Mouse (Mus musculus) liver, embryonic 11.5 days (tissue): Measurements from ENCODE around the gene Ms4a4c. TPM values are rescaled to one million over a fixed set of nuclear protein-coding genes. Genes with fewer than 3 reads are reported as not detected.

Experiments
- ATAC-seq: fragments of 200-750 bp; cut with Nextera tagmentation; replicated peaks from 2 replicates; pipeline ENCODE4 v1.8.0; 2017; ENCODE audit warnings: moderate number of reproducible peaks, mild to moderate bottlenecking, moderate TSS enrichment, moderate library complexity; ENCODE audit not compliant: low FRiP score
- DNase-seq: peaks from one replicate; pipeline ENCODE4 v3.0.0-alpha.2; 2017; ENCODE audit warnings: low spot score
- H3K27ac ChIP-seq: fragments of 300-500 bp; sonication (generic); 2 replicates; pipeline ENCODE4 v1.5.1; 2014; ENCODE audit warnings: mild to moderate bottlenecking, low read depth, low read length, control low read depth
- H3K27me3 ChIP-seq: fragments of 300-500 bp; sonication (generic); replicated peaks from 2 replicates; pipeline ENCODE4 v1.6.1; 2014; ENCODE audit warnings: low read length, mixed read lengths; ENCODE audit not compliant: control insufficient read depth, insufficient read depth
- H3K36me3 ChIP-seq: fragments of 300-500 bp; sonication (generic); 2 replicates; pipeline ENCODE4 v1.6.1; 2014; ENCODE audit warnings: mild to moderate bottlenecking, low read length, moderate library complexity, mixed read lengths; ENCODE audit not compliant: control insufficient read depth, insufficient read depth
- H3K4me1 ChIP-seq: fragments of 300-500 bp; sonication (generic); replicated peaks from 2 replicates; pipeline ENCODE4 v1.6.1; 2014; ENCODE audit warnings: low read length, mixed read lengths; ENCODE audit not compliant: control insufficient read depth, insufficient read depth
- H3K4me2 ChIP-seq: fragments of 300-500 bp; sonication (generic); 2 replicates; pipeline ENCODE4 v1.6.1; 2014; ENCODE audit warnings: mild to moderate bottlenecking, control low read depth, moderate library complexity
- H3K4me3 ChIP-seq: fragments of 300-500 bp; sonication (generic); 2 replicates; pipeline ENCODE4 v1.5.1; 2014; ENCODE audit warnings: low read depth, low read length, control low read depth
- H3K9ac ChIP-seq: fragments of 300-500 bp; sonication (generic); 2 replicates; pipeline ENCODE4 v1.6.1; 2014; ENCODE audit warnings: low read depth, low read length, control low read depth
- H3K9me3 ChIP-seq: fragments of 300-500 bp; sonication (generic); 2 replicates; pipeline ENCODE4 v1.6.1; 2016; ENCODE audit warnings: low read length, inconsistent platforms, mixed read lengths; ENCODE audit not compliant: control insufficient read depth
- WGBS: fragments of 180-500 bp; shearing (Covaris S2); extraction: QIAGEN DNeasy Blood & Tissue Kit; methylation state at CpG from one replicate; pipeline ENCODE4 v1.1.7; 2014; 5-methylcytosine and 5-hydroxymethylcytosine counted together
- polyA plus RNA-seq: library from polyadenylated mRNA; unstranded; fragments of >200 nt; fragmentation: Nextera tagmentation; extraction: Ambion mirVana; gene quantifications from 2 replicates; pipeline ENCODE4 v1.2.1, GENCODE M21; 2014

Gene Ms4a4c
- 0.56 TPM in 1 of 2 replicates, not detected in the other for polyA plus RNA-seq

GRCm38 (mm10) chr19:11404527-11404926, at the start of gene Ms4a4c:
Ms4a4c (plus strand) TSS chr19:11404770.
- WGBS, result 68% methylated on average over 3 of the region's 3 CpGs
- DNase-seq, result no peak
- no peaks in the 10 kb centered on the region for H3K27me3 ChIP-seq
- no peak within 1 kb of the TSS for H3K27ac ChIP-seq
- no peaks in the 10 kb centered on the region for H3K36me3 ChIP-seq
- no peak within 1 kb of the TSS for H3K4me3 ChIP-seq
- H3K9me3 ChIP-seq, result no peaks in the 10 kb centered on the region
- H3K4me2 ChIP-seq, result no peak within 1 kb of the TSS
- no peak for ATAC-seq
- H3K4me1 ChIP-seq, result no peaks in the 10 kb centered on the region
- H3K9ac ChIP-seq, result no peak within 1 kb of the TSS

- no peak overlapping the region for H3K4me3 ChIP-seq
- no peaks in the 10 kb centered on the region for H3K27me3 ChIP-seq
- no peak overlapping the region for H3K9ac ChIP-seq
- H3K27ac ChIP-seq, result no peak overlapping the region
- ATAC-seq (no peak), DNase-seq (no peak)
- H3K4me2 ChIP-seq, result no peak overlapping the region
- H3K4me1 ChIP-seq, result no peaks in the 10 kb centered on the region
- no peaks in the 10 kb centered on the region for H3K36me3 ChIP-seq
- 70% methylated on average over 7 of the region's 7 CpGs for WGBS
- no peaks in the 10 kb centered on the region for H3K9me3 ChIP-seq
Measured at GRCm38 (mm10) chr19:11355730-11356129, 48.8 kb upstream of the Ms4a4c start.

- Histone ChIP-seq H3K27me3 (no peaks in the 10 kb centered on the region), H3K4me1 (no peaks in the 10 kb centered on the region), H3K4me3 (no peak overlapping the region), H3K9ac (no peak overlapping the region), H3K36me3 (no peaks in the 10 kb centered on the region), H3K9me3 (no peaks in the 10 kb centered on the region), H3K4me2 (no peak overlapping the region), H3K27ac (no peak overlapping the region)
- ATAC-seq (no peak), DNase-seq (no peak)
- WGBS, result 42% methylated on average over 3 of the region's 3 CpGs
Measured at GRCm38 (mm10) chr19:11360106-11360505, 44.5 kb upstream of the Ms4a4c start.

GRCm38 (mm10) chr19:11362002-11362401, 42.6 kb upstream of the Ms4a4c start:
- H3K4me2 ChIP-seq, result no peak overlapping the region
- DNase-seq (no peak), ATAC-seq (no peak)
- no peaks in the 10 kb centered on the region for H3K36me3 ChIP-seq
- no peak overlapping the region for H3K9ac ChIP-seq
- no peaks in the 10 kb centered on the region for H3K9me3 ChIP-seq
- no peaks in the 10 kb centered on the region for H3K27me3 ChIP-seq
- no peaks in the 10 kb centered on the region for H3K4me1 ChIP-seq
- no peak overlapping the region for H3K4me3 ChIP-seq
- H3K27ac ChIP-seq, result no peak overlapping the region

GRCm38 (mm10) chr19:11368310-11368709, 36.3 kb upstream of the Ms4a4c start:
- no peak overlapping the region for H3K4me3 ChIP-seq
- ATAC-seq, result no peak
- H3K4me2 ChIP-seq, result no peak overlapping the region
- no peak overlapping the region for H3K27ac ChIP-seq
- 53% methylated on average over 3 of the region's 3 CpGs for WGBS
- H3K36me3 ChIP-seq, result no peaks in the 10 kb centered on the region
- H3K27me3 ChIP-seq, result no peaks in the 10 kb centered on the region
- H3K9me3 ChIP-seq, result no peaks in the 10 kb centered on the region
- H3K9ac ChIP-seq, result no peak overlapping the region
- H3K4me1 ChIP-seq, result no peaks in the 10 kb centered on the region
- no peak for DNase-seq

GRCm38 (mm10) chr19:11371181-11371580, 33.4 kb upstream of the Ms4a4c start:
- Histone ChIP-seq H3K27ac (no peak overlapping the region), H3K9me3 (no peaks in the 10 kb centered on the region), H3K9ac (no peak overlapping the region), H3K4me1 (no peaks in the 10 kb centered on the region), H3K36me3 (no peaks in the 10 kb centered on the region), H3K27me3 (no peaks in the 10 kb centered on the region), H3K4me2 (no peak overlapping the region), H3K4me3 (no peak overlapping the region)
- DNase-seq (no peak), ATAC-seq (no peak)

GRCm38 (mm10) chr19:11375273-11375672, 29.3 kb upstream of the Ms4a4c start, which contains the start of gene Ms4a4a:
Ms4a4a (plus strand) TSS chr19:11375523.
- H3K27me3 ChIP-seq, result no peaks in the 10 kb centered on the region
- ATAC-seq, result no peak
- WGBS, result 82% methylated on average over 2 of the region's 2 CpGs

GRCm38 (mm10) chr19:11376399-11376798, 28.2 kb upstream of the Ms4a4c start:
- Histone ChIP-seq H3K4me2 (no peak overlapping the region), H3K4me1 (no peaks in the 10 kb centered on the region), H3K9me3 (no peaks in the 10 kb centered on the region), H3K4me3 (no peak overlapping the region), H3K27ac (no peak overlapping the region), H3K27me3 (no peaks in the 10 kb centered on the region), H3K9ac (no peak overlapping the region), H3K36me3 (no peaks in the 10 kb centered on the region)
- WGBS, result 68% methylated on average over 2 of the region's 2 CpGs
- no peak for ATAC-seq
- no peak for DNase-seq

More at GRCm38 (mm10) chr19:11375273-11375672, 29.3 kb upstream of the Ms4a4c start, which contains the start of gene Ms4a4a:
- H3K4me1 ChIP-seq, result no peaks in the 10 kb centered on the region
- no peak within 1 kb of the TSS for H3K9ac ChIP-seq
- no peak within 1 kb of the TSS for H3K27ac ChIP-seq
- H3K4me3 ChIP-seq, result no peak within 1 kb of the TSS
- no peak within 1 kb of the TSS for H3K4me2 ChIP-seq
- no peak for DNase-seq
- H3K36me3 ChIP-seq, result no peaks in the 10 kb centered on the region
- no peaks in the 10 kb centered on the region for H3K9me3 ChIP-seq

- no peak for ATAC-seq
- 71% methylated on average over 2 of the region's 2 CpGs for WGBS
- Histone ChIP-seq H3K9me3 (no peaks in the 10 kb centered on the region), H3K4me1 (no peaks in the 10 kb centered on the region), H3K27ac (no peak overlapping the region), H3K4me3 (no peak overlapping the region), H3K27me3 (no peaks in the 10 kb centered on the region), H3K36me3 (no peaks in the 10 kb centered on the region), H3K4me2 (no peak overlapping the region), H3K9ac (no peak overlapping the region)
- no peak for DNase-seq
Measured at GRCm38 (mm10) chr19:11387109-11387508, 17.5 kb upstream of the Ms4a4c start.
